Mouse (Mus musculus) stomach, embryonic 16.5 days (tissue): ENCODE data around the gene Caprin2. TPM values are rescaled to one million over a fixed set of nuclear protein-coding genes. Genes with fewer than 3 reads are reported as not detected.

Source experiments
- ATAC-seq: fragments of 200-750 bp; cut with Nextera tagmentation; 2 replicates; pipeline ENCODE4 v1.8.0; 2017; ENCODE audit warnings: moderate number of reproducible peaks, moderate TSS enrichment; ENCODE audit not compliant: insufficient read depth, low FRiP score
- H3K27ac ChIP-seq: fragments of 300-500 bp; sonication (generic); 2 replicates; pipeline ENCODE4 v1.5.1; 2014; ENCODE audit warnings: low read length
- H3K27me3 ChIP-seq: fragments of 300-500 bp; sonication (generic); 2 replicates; pipeline ENCODE4 v1.6.1; 2014; ENCODE audit warnings: low read length, control low read depth, mixed read lengths; ENCODE audit not compliant: control insufficient read depth, insufficient read depth
- H3K36me3 ChIP-seq: fragments of 300-500 bp; sonication (generic); 2 replicates; pipeline ENCODE4 v1.6.1; 2014; ENCODE audit warnings: low read length; ENCODE audit not compliant: control insufficient read depth, insufficient read depth
- H3K4me1 ChIP-seq: fragments of 300-500 bp; sonication (generic); 2 replicates; pipeline ENCODE4 v1.6.1; 2014; ENCODE audit warnings: low read length, control low read depth, mixed read lengths; ENCODE audit not compliant: control insufficient read depth, insufficient read depth
- H3K4me2 ChIP-seq: fragments of 300-500 bp; sonication (generic); 2 replicates; pipeline ENCODE4 v1.6.1; 2014; ENCODE audit warnings: low read depth, low read length, mixed read lengths
- H3K4me3 ChIP-seq: fragments of 300-500 bp; sonication (generic); replicated peaks from 2 replicates; pipeline ENCODE4 v1.5.1; 2014; ENCODE audit warnings: mild to moderate bottlenecking, low read length
- H3K9ac ChIP-seq: fragments of 300-500 bp; sonication (generic); 2 replicates; pipeline ENCODE4 v1.6.1; 2014; ENCODE audit warnings: low read length
- H3K9me3 ChIP-seq: fragments of 300-500 bp; sonication (generic); replicated peaks from 2 replicates; pipeline ENCODE4 v1.6.1; 2016; ENCODE audit warnings: low read length, control low read depth; ENCODE audit not compliant: control insufficient read depth
- WGBS: fragments of 180-500 bp; shearing (Covaris S2); extraction: QIAGEN DNeasy Blood & Tissue Kit; methylation state at CpG from one replicate; pipeline ENCODE4 v1.1.7; 2014; 5-methylcytosine and 5-hydroxymethylcytosine counted together
- polyA plus RNA-seq: library from polyadenylated mRNA; unstranded; fragments of >200 nt; fragmentation: Nextera tagmentation; extraction: Ambion mirVana; gene quantifications from 2 replicates; pipeline ENCODE4 v1.2.1, GENCODE M21; 2015

Caprin2 gene
- polyA plus RNA-seq, 1 experiment from 2014 or later: 13.7 TPM

DNA sequence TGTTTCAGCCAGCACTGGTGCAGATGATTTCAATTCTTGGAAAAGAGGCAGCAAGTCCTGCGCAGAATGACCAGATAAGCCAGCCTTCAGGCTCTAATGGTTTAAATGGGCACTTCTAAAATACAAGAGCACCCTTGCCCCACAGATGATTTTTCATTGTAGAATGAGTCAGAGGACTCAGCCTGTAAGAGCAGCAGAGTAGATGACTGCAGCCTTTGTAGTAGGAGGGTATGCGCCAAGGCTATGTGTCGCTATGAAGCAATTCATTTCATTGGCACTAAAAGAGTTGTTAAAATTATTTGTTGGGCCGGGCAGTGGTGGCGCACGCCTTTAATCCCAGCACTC, 442 bp upstream of the Caprin2 start:
- Histone ChIP-seq H3K27ac (peak overlapping the region; percentile 84), H3K9me3 (no peaks in the 10 kb centered on the region), H3K4me2 (peak overlapping the region; percentile 92), H3K4me3 (peak overlapping the region; percentile 65), H3K4me1 (no peaks in the 10 kb centered on the region), H3K36me3 (no peaks in the 10 kb centered on the region), H3K9ac (peak overlapping the region; percentile 80), H3K27me3 (no peaks in the 10 kb centered on the region)
- ATAC-seq: peak; percentile 17; the same call in 1 of the 2 replicates
- WGBS: 38% methylated on average over 6 of the region's 6 CpGs

DNA sequence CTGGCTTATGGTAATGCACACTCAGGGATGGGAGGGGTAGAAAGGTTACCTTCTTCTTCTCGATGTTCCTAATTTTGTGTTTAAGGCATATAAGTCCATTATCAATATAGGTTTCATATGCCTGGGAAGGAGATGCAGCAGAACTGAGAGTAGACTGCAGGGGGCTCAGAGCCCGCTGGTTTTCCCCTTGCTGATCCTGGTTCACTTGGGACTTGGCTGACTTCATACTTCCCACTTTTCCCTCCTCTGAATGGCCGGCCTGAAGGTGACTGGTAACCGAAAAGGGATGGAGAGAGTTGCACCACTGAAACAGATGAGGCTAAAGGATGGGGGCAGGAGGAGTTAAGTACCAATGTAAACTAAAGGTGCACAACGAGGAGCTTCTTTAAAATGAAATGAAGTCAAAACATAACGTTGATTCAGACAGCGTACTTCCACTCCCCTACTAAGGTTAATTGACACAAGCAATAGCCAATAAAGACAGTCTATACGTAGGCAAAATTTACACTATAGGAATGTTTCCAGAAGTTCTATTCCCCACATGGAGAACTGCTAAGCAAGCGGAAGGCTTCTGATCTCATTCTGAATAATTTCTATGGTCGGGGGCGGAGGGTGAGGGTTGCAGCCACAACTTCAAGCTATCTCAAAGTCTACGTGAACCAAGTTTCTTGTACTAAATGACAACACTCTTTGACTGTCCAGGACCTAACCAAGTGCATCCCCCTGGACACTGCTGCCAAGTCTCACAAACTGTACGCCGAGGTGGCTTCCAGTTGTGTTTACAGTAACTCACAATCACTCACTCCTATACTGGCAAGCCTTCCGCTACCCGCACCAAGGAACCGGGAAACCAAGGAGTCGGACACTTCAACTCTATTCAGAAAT, 907 bp downstream of the Caprin2 start:
- Histone ChIP-seq H3K9ac (peak overlapping the region; percentile 80), H3K4me3 (peak overlapping the region; percentile 65), H3K4me1 (no peaks in the 10 kb centered on the region), H3K9me3 (no peaks in the 10 kb centered on the region), H3K27me3 (no peaks in the 10 kb centered on the region), H3K36me3 (no peaks in the 10 kb centered on the region), H3K27ac (peak overlapping the region; percentile 84), H3K4me2 (peak overlapping the region; percentile 92)
- 7% methylated on average over 18 of the region's 18 CpGs for WGBS
- ATAC-seq: peak; percentile 15; the same call in 1 of the 2 replicates

DNA sequence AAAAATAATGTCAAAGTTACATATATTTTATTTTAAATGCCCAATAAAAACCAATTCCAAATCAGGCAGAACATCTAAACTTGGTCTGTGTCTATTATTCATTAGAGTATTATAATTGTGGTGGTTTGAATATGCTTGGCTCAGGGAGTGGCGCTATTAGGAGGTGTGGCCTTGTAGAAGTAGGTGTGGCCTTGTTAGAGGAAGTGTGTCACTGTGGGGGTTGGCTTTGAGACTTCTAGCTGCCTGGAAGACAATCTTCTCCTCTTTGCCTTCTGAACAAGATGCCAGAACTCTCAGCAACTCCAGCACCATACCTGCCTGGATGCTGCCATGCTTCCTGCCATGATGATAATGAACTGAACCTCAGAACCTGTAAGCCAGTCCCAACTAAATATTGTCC, 22.1 kb downstream of the Caprin2 start:
- Histone ChIP-seq H3K4me3 (no peak overlapping the region), H3K4me1 (no peaks in the 10 kb centered on the region), H3K9me3 (no peaks in the 10 kb centered on the region), H3K36me3 (no peaks in the 10 kb centered on the region), H3K9ac (no peak overlapping the region), H3K27ac (no peak overlapping the region), H3K27me3 (no peaks in the 10 kb centered on the region), H3K4me2 (no peak overlapping the region)
- WGBS: 93% methylated on average over 1 of the region's 1 CpGs
- no peak for ATAC-seq

DNA sequence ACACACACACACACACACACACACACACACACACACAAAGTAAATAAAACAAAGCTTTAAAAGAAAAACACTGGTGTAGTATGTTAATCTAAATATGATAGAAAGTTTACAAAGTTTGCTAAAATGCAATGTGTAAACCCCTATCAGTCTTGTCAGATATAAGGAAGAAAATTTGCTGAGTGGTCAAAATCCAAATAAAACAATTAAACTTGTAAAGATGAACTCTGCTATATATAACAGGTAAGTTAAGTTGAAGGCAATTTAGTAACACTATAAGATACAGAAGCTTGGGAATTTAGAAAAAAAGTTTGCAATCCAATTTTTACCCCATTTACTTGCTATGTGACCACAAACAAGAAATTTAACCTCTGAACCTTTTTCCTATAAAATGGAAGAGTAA, 50.4 kb downstream of the Caprin2 start:
- ATAC-seq: no peak
- no peaks in the 10 kb centered on the region for H3K4me1 ChIP-seq
- H3K9me3 ChIP-seq: no peaks in the 10 kb centered on the region
- H3K27ac ChIP-seq: no peak overlapping the region
- H3K4me2 ChIP-seq: no peak overlapping the region
- no peak overlapping the region for H3K4me3 ChIP-seq
- no peak overlapping the region for H3K9ac ChIP-seq
- H3K27me3 ChIP-seq: no peaks in the 10 kb centered on the region
- no peaks in the 10 kb centered on the region for H3K36me3 ChIP-seq

DNA sequence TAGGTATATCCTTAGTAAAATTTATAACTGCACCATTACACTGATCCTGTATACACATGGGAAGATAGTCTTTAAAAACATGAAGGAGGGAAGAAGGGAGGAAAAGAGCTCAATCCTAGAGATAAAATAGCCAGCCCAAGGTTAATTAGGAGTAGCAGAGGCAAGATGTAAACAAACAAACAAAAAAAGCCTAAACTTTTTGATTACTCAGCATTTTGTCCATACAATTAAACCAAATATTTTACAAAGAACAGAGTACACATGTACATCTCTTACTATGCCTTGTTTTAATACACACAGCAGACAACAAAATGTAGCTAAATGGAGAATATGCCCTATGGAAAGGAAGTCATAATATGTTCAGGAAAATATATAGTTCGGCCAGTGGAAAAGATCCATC, 54.3 kb downstream of the Caprin2 start:
- no peak for ATAC-seq
- no peak overlapping the region for H3K27ac ChIP-seq
- H3K4me3 ChIP-seq: no peak overlapping the region
- H3K4me1 ChIP-seq: no peaks in the 10 kb centered on the region
- no peak overlapping the region for H3K4me2 ChIP-seq
- no peak overlapping the region for H3K9ac ChIP-seq
- H3K27me3 ChIP-seq: no peaks in the 10 kb centered on the region
- H3K36me3 ChIP-seq: no peaks in the 10 kb centered on the region
- H3K9me3 ChIP-seq: no peaks in the 10 kb centered on the region
- 87% methylated on average over 1 of the region's 1 CpGs for WGBS

DNA sequence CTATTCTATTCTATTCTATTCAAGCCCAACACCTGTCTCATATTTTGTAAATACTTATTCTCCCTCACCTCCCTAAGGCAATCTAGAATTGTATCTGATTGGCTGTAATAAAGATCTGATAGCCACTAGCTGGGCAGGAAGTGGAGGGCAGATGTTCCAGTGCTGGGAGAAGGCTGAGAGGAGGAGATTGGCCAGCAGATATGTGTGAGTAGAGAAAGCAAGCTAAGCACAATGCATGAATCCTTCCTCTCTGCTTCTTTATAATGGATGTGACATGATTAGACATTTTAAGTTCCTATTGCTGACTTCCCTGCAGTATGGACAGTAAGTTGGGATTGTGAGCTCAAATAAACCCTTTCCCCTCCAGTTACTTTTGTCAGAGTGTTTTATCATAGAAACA, 57.6 kb downstream of the Caprin2 start:
- no peaks in the 10 kb centered on the region for H3K27me3 ChIP-seq
- H3K4me1 ChIP-seq: no peaks in the 10 kb centered on the region
- H3K9ac ChIP-seq: no peak overlapping the region
- H3K27ac ChIP-seq: no peak overlapping the region
- no peaks in the 10 kb centered on the region for H3K36me3 ChIP-seq
- no peak overlapping the region for H3K4me2 ChIP-seq
- ATAC-seq: no peak
- no peaks in the 10 kb centered on the region for H3K9me3 ChIP-seq
- no peak overlapping the region for H3K4me3 ChIP-seq

DNA sequence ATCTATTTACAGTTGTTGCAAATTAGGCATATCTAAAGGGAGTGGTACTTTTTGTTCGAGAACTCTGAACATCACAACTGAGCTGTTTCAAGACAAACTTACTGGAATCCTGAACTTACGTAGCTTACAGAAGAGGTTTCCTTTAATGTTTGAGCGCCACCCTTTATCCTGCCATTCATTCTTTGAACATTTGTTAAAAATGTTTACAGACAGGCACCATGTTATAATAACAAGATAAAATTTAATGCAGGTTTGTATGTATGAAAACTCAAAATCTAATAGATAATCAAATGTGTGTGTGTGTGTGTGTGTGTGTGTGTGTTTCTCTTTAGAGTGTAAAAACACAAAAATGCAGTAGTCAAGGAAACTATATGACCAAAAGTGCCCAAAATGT, 64.3 kb downstream of the Caprin2 start:
- no peak overlapping the region for H3K27ac ChIP-seq
- ATAC-seq: no peak

DNA sequence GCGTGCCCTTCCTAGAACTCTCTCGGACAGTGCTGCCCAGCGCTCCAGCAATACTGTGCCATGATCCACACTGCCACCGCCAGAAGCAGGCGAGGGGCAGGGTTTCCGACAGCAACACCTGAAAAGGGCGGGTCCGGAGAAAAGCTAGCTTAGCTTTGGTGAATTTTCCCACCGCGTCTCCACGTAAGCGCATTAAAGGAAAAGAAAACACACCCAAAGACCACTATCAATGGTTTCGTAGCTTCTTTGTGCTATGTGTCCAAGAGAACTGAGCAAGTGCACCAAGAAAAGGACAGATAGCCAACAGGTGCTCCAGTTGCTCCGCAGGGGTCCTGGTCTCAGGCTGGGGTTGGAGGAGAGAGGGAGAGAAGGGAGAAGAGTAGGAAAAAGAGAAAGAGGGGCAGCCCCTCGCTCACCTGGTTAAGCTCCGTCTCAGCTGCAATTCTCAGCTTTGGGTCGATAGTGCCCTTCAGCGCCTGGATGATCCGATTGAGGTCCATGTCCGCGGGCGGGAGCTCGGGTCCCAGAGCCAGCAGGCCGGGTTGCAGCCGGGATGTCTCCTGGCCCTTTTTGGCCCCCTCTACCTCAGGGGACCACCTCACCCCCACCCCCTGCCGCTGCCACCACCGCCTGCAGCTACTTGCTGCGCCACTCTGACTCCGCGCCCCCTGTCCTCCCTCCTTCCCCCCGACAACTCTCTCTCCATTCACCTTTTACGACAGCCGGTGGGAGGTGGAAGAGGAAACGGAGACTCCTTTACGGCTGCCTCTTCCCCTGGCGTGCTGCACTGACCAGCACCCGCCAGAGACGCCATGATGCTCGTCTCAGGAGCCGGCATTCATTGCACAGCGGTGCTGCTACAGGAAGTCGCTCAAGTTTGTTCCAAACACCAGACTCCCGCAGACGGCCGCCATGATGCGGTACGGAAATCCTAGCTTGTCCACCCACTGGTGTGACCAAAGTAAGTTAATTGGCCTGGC, 65.0 kb downstream of the Caprin2 start, which contains the start of gene Ipo8:
Gene Ipo8, minus strand, starts transcription at position 720 of the 980 bp plus-strand sequence.
- no peaks in the 10 kb centered on the region for H3K36me3 ChIP-seq
- H3K4me1 ChIP-seq: peaks cover 10% of the 10 kb centered on the region; the same call in 1 of the 2 replicates
- no peaks in the 10 kb centered on the region for H3K27me3 ChIP-seq
- no peaks in the 10 kb centered on the region for H3K9me3 ChIP-seq
- peak within 1 kb of the TSS; percentile 83 for H3K9ac ChIP-seq
- ATAC-seq: peak; percentile 98
- H3K27ac ChIP-seq: peak within 1 kb of the TSS; percentile 55
- H3K4me3 ChIP-seq: peak within 1 kb of the TSS; percentile 93
- under 1% methylated on average over 47 of the region's 47 CpGs for WGBS
- H3K4me2 ChIP-seq: peak within 1 kb of the TSS; percentile 74

More for the DNA sequence above, 64.3 kb downstream of the Caprin2 start:
- Histone ChIP-seq H3K9ac (0 out of 2 replicates have a peak overlapping the region, but pooled peaks have one; percentile 57), H3K4me2 (peak overlapping the region; percentile 59), H3K4me1 (peaks cover 10% of the 10 kb centered on the region; the same call in 1 of the 2 replicates), H3K36me3 (no peaks in the 10 kb centered on the region), H3K4me3 (peak overlapping the region; percentile 93), H3K27me3 (no peaks in the 10 kb centered on the region), H3K9me3 (no peaks in the 10 kb centered on the region)
- 24% methylated on average over 3 of the region's 3 CpGs for WGBS

DNA sequence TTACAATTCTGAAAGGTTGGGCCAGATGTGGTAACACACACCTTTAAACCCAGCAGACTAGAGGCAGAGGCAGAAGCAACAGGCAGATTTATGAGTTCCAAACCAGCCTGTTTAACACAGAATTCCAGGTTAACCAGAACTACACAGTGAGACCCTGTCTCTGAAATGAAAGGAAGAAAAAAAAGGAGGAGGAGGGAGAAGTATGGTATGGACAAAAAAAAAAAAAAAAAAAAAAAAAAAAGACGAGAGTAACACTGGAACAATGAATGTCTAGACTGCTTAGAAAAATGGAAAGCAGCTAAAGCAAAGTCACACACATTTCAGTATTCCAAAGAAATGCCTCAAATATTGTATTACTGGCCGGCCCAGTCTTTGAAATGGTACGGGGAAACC, 65.7 kb downstream of the Caprin2 start:
- no peak overlapping the region for H3K27ac ChIP-seq

More for the DNA sequence above, 65.7 kb downstream of the Caprin2 start:
- Histone ChIP-seq H3K27me3 (no peaks in the 10 kb centered on the region), H3K9me3 (no peaks in the 10 kb centered on the region), H3K4me3 (peak overlapping the region; percentile 93), H3K4me2 (peak overlapping the region; percentile 74), H3K36me3 (no peaks in the 10 kb centered on the region), H3K4me1 (peaks cover 10% of the 10 kb centered on the region; the same call in 1 of the 2 replicates), H3K9ac (peak overlapping the region; percentile 83)
- whole genome bisulfite sequencing: 0% methylated on average over 3 of the region's 3 CpGs
- no peak for ATAC-seq
